Mouse (Mus musculus): ENCODE data around the gene Vmn1r70. TPM values are rescaled to one million over a fixed set of nuclear protein-coding genes. Genes with fewer than 3 reads are reported as not detected.

Vmn1r70 gene
- not detected for total RNA-seq (2021)

DNA sequence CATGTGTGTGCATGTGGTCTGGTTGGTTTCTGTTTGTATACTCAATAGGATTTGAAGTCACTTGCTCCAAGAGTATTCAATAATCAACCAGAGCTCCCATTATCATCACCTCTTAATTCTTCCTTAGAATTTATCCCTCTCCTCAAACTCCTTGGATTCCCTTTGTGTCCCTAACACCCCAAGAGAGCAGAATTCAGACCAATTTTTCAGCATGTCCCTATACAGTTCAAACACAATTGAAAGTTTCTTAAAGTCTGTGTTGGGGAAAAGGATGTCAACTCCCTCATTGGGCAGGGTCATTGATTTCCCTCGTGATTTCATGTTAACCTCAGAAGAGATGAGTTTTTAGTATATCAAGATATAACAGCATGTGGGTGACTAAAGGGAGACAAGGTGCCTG, at the start of gene Vmn1r70:
Gene Vmn1r70 (plus strand): TSS at position 301 of the 400 bp plus-strand sequence.
- intact Hi-C loops (cut with DNase I) = no loop called here
- DNase-seq (ENCODE audit: extremely low spot score in 1 of 2, low spot score in 2 of 2) = no peak

DNA sequence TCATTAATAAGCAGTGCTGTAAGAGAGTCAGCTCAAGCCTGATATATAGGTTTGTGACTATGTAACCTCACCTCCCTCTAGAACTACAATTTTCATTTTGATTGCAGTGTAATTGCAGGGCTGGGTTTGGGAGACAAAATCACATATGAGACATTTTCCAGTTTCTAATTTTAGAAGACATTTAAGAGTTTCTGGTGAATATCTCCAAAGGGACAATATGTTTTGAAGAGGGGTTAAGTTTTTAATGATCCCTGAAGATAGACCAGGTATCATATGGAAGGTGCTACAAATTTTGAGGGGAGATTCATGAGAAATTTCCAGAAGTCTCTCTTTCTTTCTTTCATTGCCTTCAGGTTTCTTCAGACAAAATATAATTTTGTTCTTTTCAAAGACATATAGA, 17.8 kb upstream of the Vmn1r70 start, which contains the start of gene Vmn1r69:
Gene Vmn1r69 (minus strand): TSS at position 101 of the 400 bp plus-strand sequence.
- DNase-seq (ENCODE audit: extremely low spot score in 1 of 2, low spot score in 2 of 2) = no peak
- intact Hi-C loops (cut with DNase I) = no loop called here

Other genes with a start within 250 kb of the Vmn1r70 start
- not detected for gene Vmn1r67, start 188.2 kb upstream of the Vmn1r70 start, total RNA-seq (2021)
- 10 to 100 TPM; 16.9 to 17.2 TPM for gene Zik1, start 136.1 kb upstream of the Vmn1r70 start, total RNA-seq (2021)
- not detected for gene Vmn1r68, start 73.0 kb upstream of the Vmn1r70 start, total RNA-seq (2021)
- not detected for gene Vmn1r69, start 17.9 kb upstream of the Vmn1r70 start, total RNA-seq (2021)
- not detected for gene Nlrp4b, start 56.3 kb downstream of the Vmn1r70 start, total RNA-seq (2021)
- not detected for gene Vmn1r71, start 122.8 kb downstream of the Vmn1r70 start, total RNA-seq (2021)